Mouse (Mus musculus) midbrain, embryonic 15.5 days (tissue): Measurements from ENCODE around the gene Myo16. TPM values are rescaled to one million over a fixed set of nuclear protein-coding genes. Genes with fewer than 3 reads are reported as not detected.

Experiments
- ATAC-seq: fragments of 200-750 bp; cut with Nextera tagmentation; replicated peaks from 2 replicates; pipeline ENCODE4 v1.8.0; 2017; ENCODE audit warnings: moderate TSS enrichment
- H3K27ac ChIP-seq: fragments of 300-500 bp; sonication (generic); 2 replicates; pipeline ENCODE4 v1.5.1; 2015; ENCODE audit warnings: mild to moderate bottlenecking, inconsistent platforms
- H3K27me3 ChIP-seq: fragments of 300-500 bp; sonication (generic); replicated peaks from 2 replicates; pipeline ENCODE4 v1.6.1; 2015; ENCODE audit warnings: inconsistent platforms
- H3K36me3 ChIP-seq: fragments of 300-500 bp; sonication (generic); replicated peaks from 2 replicates; pipeline ENCODE4 v1.6.1; 2015; ENCODE audit warnings: inconsistent platforms
- H3K4me1 ChIP-seq: fragments of 300-500 bp; sonication (generic); 2 replicates; pipeline ENCODE4 v1.6.1; 2015; ENCODE audit warnings: inconsistent platforms
- H3K4me2 ChIP-seq: fragments of 300-500 bp; sonication (generic); 2 replicates; pipeline ENCODE4 v1.6.1; 2015; ENCODE audit warnings: inconsistent platforms, mild to moderate bottlenecking, moderate library complexity
- H3K4me3 ChIP-seq: fragments of 300-500 bp; sonication (generic); 2 replicates; pipeline ENCODE4 v1.5.1; 2015; ENCODE audit warnings: mild to moderate bottlenecking, inconsistent platforms
- H3K9ac ChIP-seq: fragments of 300-500 bp; sonication (generic); 2 replicates; pipeline ENCODE4 v1.6.1; 2015; ENCODE audit warnings: mild to moderate bottlenecking, inconsistent platforms
- H3K9me3 ChIP-seq: fragments of 300-500 bp; sonication (generic); 2 replicates; pipeline ENCODE4 v1.6.1; 2016; ENCODE audit warnings: inconsistent platforms
- WGBS: fragments of 180-500 bp; shearing (Covaris S2); methylation state at CpG from one replicate; pipeline ENCODE4 v1.1.7; 2015; ENCODE audit warnings: mixed read lengths; 5-methylcytosine and 5-hydroxymethylcytosine counted together
- polyA plus RNA-seq: library from polyadenylated mRNA; unstranded; fragments of >200 nt; fragmentation: Nextera tagmentation; extraction: Ambion mirVana; gene quantifications from 2 replicates; pipeline ENCODE4 v1.2.1, GENCODE M21; 2015

Myo16 gene
- polyA plus RNA-seq, 1 experiment from 2014 or later, result 7.7 TPM

DNA sequence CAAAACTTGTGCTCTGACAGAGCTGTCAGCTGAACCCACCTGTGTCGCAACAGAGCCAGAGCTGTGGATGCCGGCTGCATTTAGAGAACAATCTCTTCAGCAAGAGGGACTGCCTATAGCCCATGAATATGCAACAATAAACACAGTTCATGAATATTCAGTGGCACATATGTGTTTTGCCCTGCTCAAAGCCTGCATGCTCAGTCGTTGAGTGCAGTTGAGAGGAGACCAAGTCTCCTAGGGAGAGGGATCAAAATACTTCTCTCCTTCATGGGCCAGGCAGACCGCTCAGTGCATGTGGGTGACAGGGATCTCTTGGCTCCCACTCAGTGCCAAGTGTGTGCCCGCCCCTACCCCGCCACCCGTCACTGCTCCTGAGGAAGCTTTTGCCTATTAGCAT lies 265.3 kb downstream of the Myo16 start:
- WGBS, result 29% methylated on average over 7 of the region's 7 CpGs
- no peak; the same call in 1 of the 2 replicates for ATAC-seq
- Histone ChIP-seq H3K4me2 (no peak overlapping the region), H3K4me3 (no peak overlapping the region), H3K27ac (0 out of 2 replicates have a peak overlapping the region, but pooled peaks have one; percentile 26), H3K4me1 (peaks cover 13% of the 10 kb centered on the region; the same call in 1 of the 2 replicates), H3K9me3 (no peaks in the 10 kb centered on the region), H3K36me3 (no peaks in the 10 kb centered on the region), H3K9ac (no peak overlapping the region), H3K27me3 (no peaks in the 10 kb centered on the region)

DNA sequence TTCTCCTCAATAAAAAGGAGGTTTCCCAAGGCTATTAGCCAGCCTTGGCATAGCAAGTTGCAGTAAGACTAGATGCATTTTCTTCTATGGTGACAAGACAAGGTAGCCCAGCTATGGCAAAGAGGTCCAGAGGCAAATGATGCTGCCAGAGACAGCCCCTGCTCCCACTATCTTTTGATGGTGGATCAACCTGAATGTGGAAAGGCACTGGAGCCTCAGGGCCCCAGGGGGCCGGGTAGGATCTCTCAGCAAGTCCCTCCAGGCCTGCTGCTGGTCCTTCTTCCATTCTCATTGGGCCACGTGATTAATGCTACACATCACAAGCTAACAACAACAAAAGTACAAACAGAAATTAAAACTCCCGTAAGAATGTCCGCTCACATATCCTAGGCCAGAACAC lies 266.0 kb downstream of the Myo16 start:
- Histone ChIP-seq H3K27me3 (no peaks in the 10 kb centered on the region), H3K4me2 (no peak overlapping the region), H3K9me3 (no peaks in the 10 kb centered on the region), H3K27ac (no peak overlapping the region), H3K4me1 (peaks cover 5% of the 10 kb centered on the region; the same call in 1 of the 2 replicates), H3K4me3 (no peak overlapping the region), H3K9ac (no peak overlapping the region), H3K36me3 (no peaks in the 10 kb centered on the region)
- ATAC-seq, result no peak
- 81% methylated on average over 4 of the region's 4 CpGs for WGBS

DNA sequence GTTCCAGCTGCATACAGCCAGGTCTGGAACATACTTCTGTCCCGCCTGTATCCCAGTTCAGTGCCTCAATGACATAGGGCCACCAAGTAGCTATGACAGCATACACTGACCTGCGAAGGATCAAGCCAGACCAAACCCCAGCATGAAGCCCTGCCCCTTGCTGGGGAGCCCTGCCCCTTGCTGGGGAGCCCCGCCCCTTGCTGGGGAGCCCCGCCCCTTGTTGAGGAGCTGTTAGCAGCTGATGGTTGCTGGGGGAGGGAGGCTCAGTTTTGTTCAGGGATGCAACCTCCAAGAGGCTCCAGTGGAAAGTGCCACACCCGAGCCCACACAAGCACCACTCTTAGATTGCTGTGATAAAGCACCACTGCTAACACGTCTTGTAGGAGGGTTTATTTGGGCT lies 266.8 kb downstream of the Myo16 start:
- whole genome bisulfite sequencing, result 80% methylated on average over 6 of the region's 6 CpGs
- ATAC-seq, result no peak
- Histone ChIP-seq H3K27ac (no peak overlapping the region), H3K4me3 (no peak overlapping the region), H3K4me1 (peaks cover 5% of the 10 kb centered on the region; the same call in 1 of the 2 replicates), H3K9me3 (no peaks in the 10 kb centered on the region), H3K36me3 (no peaks in the 10 kb centered on the region), H3K9ac (no peak overlapping the region), H3K27me3 (no peaks in the 10 kb centered on the region), H3K4me2 (no peak overlapping the region)

DNA sequence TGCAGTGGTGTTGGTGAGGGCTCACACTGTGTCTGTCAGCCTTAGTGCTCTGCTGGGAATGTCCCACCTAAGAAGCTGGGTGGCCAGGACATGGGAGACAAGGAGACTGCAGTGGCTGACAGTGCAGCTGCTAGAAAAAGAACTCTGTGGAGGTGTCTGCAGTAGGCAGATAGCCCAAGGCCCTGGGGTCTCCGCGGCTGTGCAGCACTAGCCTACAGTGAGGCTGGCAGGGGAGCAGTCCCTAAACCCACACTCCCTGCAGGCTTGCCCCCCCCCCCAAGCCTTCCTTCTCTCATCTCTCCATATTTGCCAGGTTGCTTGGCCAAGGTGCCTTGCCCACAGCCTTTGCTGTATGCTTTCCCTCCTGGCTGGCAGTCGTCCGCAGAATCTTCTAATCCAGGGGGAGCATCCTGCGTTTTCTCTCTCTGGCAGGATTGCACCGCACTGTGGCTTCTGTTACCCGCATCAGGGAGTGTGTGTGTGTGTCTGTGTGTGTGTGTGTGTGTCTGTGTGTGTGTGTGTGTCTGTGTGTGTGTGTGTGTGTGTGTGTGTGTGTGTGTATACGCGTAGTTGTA lies 267.9 kb downstream of the Myo16 start:
- WGBS, result 78% methylated on average over 9 of the region's 9 CpGs
- H3K9ac ChIP-seq, result no peak overlapping the region

DNA sequence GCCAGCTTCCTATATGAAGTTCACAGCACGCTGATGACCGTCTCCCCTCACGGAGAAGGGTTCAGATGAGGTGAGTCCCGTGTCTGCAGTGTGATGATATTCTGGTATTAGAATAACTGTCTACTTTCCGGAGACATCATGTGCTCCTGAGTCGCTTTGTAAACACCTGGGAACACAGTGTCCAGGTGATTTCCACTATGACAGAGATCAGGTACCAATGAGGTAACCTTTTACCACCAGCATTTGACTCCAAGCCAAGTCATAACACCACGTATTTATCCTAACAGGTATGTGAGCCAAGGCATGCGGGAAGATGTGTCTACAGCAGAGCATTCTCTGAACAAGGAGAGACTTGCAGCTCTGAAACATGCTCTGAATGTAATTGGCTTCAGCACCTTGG lies 281.8 kb downstream of the Myo16 start:
- Histone ChIP-seq H3K4me2 (no peak overlapping the region), H3K4me3 (no peak overlapping the region), H3K4me1 (peaks cover 7% of the 10 kb centered on the region), H3K9ac (no peak overlapping the region), H3K9me3 (no peaks in the 10 kb centered on the region), H3K36me3 (no peaks in the 10 kb centered on the region), H3K27ac (no peak overlapping the region), H3K27me3 (no peaks in the 10 kb centered on the region)
- 89% methylated on average over 8 of the region's 8 CpGs for WGBS
- no peak for ATAC-seq

More for the DNA sequence above, 267.9 kb downstream of the Myo16 start:
- no peaks in the 10 kb centered on the region for H3K36me3 ChIP-seq
- peaks cover 5% of the 10 kb centered on the region; the same call in 1 of the 2 replicates for H3K4me1 ChIP-seq
- H3K4me2 ChIP-seq, result no peak overlapping the region
- no peak overlapping the region for H3K27ac ChIP-seq
- no peaks in the 10 kb centered on the region for H3K9me3 ChIP-seq
- H3K4me3 ChIP-seq, result no peak overlapping the region
- no peak for ATAC-seq
- no peaks in the 10 kb centered on the region for H3K27me3 ChIP-seq

DNA sequence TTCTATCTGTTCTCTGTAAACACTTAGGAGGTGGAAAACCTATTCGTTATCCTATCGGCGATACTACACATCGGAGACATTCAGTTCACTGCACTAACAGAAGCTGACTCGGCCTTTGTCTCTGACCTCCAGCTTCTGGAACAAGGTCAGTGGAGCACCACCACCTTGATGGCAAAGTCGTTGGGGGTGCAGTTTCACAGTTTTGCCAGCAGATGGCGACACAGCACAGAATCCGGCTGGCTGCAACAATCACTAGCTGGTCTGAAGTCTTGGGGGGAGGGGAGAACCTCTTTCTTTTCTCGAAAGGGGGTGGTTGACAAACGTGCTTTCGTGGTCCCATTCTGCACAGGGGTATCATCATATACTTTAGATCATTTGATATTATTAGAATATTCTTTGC lies 285.1 kb downstream of the Myo16 start:
- Histone ChIP-seq H3K4me2 (no peak overlapping the region), H3K27ac (no peak overlapping the region), H3K27me3 (no peaks in the 10 kb centered on the region), H3K4me1 (peaks cover 7% of the 10 kb centered on the region), H3K9ac (no peak overlapping the region), H3K4me3 (no peak overlapping the region), H3K36me3 (no peaks in the 10 kb centered on the region), H3K9me3 (no peaks in the 10 kb centered on the region)
- peak; percentile 41; the same call in 1 of the 2 replicates for ATAC-seq
- 16% methylated on average over 11 of the region's 11 CpGs for WGBS

DNA sequence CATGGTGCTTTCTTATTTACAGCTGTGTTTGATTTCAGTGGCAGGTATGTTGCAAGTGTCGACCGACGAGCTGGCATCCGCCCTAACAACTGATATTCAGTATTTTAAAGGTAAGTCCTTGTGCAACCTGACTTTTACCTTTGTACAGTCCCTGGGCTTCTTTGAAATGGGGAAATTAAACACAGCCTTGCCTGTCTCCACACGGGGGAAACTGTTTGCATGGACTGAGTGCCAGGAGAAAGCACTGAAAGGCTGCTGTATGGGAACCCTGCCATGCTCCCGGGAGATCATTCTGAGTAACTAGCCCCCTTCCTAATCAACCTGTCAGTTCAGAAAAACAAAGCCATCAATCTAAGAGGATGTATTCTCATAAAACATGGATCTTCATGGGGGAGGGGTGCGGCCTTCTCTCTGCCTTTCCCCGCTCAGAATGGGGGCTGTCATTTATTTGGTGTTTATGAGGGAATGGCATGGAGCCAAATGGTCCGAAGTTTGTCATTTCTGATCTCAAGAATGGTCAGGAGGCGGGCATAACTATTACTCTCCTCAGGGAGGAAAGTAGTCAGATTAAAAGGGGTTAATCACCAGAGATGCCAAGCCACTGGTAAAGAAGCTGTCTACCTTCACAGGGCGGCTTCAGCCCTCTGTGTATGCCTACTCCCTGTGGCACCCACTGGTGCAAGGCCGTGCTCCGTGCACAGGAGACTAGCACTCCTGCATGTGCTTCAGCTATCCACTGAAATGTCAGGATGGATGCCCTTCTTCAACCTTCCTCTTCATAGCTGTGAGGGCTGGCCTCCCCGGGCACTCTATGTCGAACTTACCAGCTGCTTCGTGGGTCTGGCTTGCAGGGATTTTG lies 286.1 kb downstream of the Myo16 start:
- Histone ChIP-seq H3K4me1 (peaks cover 7% of the 10 kb centered on the region), H3K27me3 (no peaks in the 10 kb centered on the region), H3K4me3 (no peak overlapping the region), H3K27ac (no peak overlapping the region), H3K9ac (no peak overlapping the region), H3K36me3 (no peaks in the 10 kb centered on the region), H3K4me2 (no peak overlapping the region), H3K9me3 (no peaks in the 10 kb centered on the region)
- 67% methylated on average over 16 of the region's 16 CpGs for WGBS
- no peak for ATAC-seq

DNA sequence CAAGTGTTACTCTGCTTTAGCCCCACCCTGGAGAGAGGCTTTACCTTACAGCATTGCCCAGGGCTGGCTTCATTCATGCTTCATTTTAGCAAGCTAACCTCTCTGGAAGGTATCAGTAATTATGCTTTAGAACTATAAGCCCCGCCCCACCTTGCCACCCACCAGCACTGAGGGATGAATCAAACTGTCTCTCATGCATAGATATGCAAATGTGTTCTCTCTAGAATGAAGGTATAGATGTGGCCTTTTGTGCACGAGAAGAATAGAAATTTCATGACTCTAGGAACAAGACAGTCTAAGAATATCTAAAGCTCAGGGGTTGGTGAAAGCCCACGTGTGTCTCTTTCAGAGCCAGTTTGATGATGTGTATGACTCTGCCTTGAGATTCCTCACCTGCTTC lies 288.9 kb downstream of the Myo16 start:
- Histone ChIP-seq H3K9ac (no peak overlapping the region), H3K4me1 (peaks cover 7% of the 10 kb centered on the region), H3K4me2 (no peak overlapping the region), H3K36me3 (no peaks in the 10 kb centered on the region), H3K9me3 (no peaks in the 10 kb centered on the region), H3K27me3 (no peaks in the 10 kb centered on the region), H3K27ac (no peak overlapping the region), H3K4me3 (no peak overlapping the region)
- WGBS, result 37% methylated on average over 3 of the region's 3 CpGs
- no peak for ATAC-seq

DNA sequence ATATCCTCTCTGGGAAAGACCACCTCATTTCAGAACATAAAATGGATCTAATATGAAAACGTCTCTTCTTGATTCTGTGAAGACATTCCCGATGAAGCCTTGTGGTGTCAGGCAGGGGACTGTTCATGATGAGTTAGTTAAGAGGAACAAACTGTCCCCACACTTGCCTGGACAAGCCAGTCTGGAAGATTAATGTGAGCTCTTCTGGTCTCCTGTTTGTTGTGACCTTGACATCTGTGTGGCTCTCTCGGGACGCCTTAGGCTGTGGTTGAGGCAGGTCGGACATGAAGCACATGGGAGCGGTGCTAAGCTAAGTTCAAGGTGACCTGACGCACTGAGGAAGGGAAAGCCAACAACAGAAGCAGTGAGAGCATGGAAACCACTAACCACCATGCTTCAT lies 291.3 kb downstream of the Myo16 start:
- Histone ChIP-seq H3K9ac (no peak overlapping the region), H3K4me2 (no peak overlapping the region), H3K4me3 (no peak overlapping the region), H3K4me1 (peaks cover 1% of the 10 kb centered on the region; the same call in 1 of the 2 replicates), H3K36me3 (no peaks in the 10 kb centered on the region), H3K27ac (no peak overlapping the region), H3K9me3 (no peaks in the 10 kb centered on the region), H3K27me3 (no peaks in the 10 kb centered on the region)
- no peak for ATAC-seq
- 94% methylated on average over 7 of the region's 7 CpGs for WGBS

DNA sequence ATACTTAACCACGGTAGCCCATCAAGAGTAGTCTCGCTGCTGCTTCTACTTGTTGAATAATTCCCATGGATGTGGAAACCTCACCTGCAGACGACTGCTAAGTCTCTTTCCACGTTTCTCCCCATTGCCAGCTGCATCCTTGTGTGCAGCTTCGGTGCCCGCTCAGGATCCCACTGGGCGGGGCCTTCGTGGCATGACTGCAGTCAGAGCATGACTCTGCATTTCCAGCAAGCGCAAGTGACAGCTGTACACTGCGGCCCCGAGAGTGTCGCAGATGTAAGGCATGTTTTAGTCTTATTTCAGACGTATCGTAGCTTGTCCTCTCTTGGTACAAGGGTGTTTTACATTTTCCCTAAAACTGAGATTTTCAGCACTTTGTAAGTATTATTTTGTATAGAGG lies 294.8 kb downstream of the Myo16 start:
- H3K4me3 ChIP-seq, result no peak overlapping the region
- no peak overlapping the region for H3K9ac ChIP-seq
- H3K9me3 ChIP-seq, result no peaks in the 10 kb centered on the region
- H3K4me1 ChIP-seq, result peaks cover 10% of the 10 kb centered on the region
- no peak overlapping the region for H3K4me2 ChIP-seq
- 82% methylated on average over 14 of the region's 14 CpGs for WGBS
- H3K36me3 ChIP-seq, result no peaks in the 10 kb centered on the region
- no peak overlapping the region for H3K27ac ChIP-seq
- no peak for ATAC-seq
- H3K27me3 ChIP-seq, result no peaks in the 10 kb centered on the region

DNA sequence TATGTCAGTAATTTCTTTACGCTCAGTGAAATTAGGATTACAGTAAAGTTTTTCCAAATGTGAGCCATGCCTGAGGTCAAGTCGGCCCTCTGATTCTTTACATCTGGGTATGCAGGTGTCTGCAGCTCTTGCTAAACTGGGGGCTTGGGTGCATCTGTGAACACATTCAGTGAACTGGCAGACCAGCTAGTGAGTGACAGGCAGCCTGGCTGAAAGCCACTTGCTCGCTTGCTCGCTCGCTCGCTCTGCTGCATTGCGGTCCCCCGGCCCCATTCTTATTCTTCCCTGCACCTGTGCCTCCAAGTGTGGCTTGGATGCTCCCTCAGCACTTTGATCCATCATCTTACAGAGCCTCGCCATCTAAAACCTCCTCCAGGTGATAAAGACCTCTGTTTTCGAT lies 299.3 kb downstream of the Myo16 start:
- WGBS, result 45% methylated on average over 10 of the region's 10 CpGs
- ATAC-seq, result no peak
- Histone ChIP-seq H3K27ac (no peak overlapping the region), H3K4me1 (peaks cover 10% of the 10 kb centered on the region), H3K36me3 (no peaks in the 10 kb centered on the region), H3K4me3 (no peak overlapping the region), H3K9ac (no peak overlapping the region), H3K9me3 (no peaks in the 10 kb centered on the region), H3K27me3 (no peaks in the 10 kb centered on the region), H3K4me2 (no peak overlapping the region)

DNA sequence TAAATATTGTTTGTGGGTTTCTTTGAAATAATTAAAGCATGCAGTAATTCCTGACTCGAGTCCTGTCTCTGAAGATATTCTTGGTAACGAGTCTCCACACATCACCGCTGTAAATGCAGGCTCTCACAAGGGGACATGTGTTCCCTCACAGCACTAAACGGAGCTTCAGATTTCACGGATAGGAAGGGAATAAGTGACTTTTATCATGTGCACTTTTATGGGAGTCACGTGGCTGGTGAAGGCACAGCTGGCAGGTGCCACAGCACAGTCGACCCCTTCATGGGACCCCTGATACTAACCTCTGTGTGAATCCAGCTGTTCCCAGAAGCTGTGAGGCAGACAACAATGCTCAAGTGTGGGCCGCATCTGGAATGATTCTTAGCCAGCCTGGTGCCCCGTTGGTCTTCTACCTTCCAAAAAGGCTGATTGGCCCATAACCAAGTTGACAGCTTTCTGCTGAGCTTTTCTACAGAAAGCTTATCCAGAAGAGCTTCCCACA lies 304.5 kb downstream of the Myo16 start:
- peaks cover 4% of the 10 kb centered on the region for H3K4me1 ChIP-seq
- no peaks in the 10 kb centered on the region for H3K9me3 ChIP-seq
- WGBS, result 75% methylated on average over 9 of the region's 9 CpGs
- H3K27ac ChIP-seq, result no peak overlapping the region
- no peak overlapping the region for H3K4me3 ChIP-seq
- H3K36me3 ChIP-seq, result no peaks in the 10 kb centered on the region
- no peak overlapping the region for H3K4me2 ChIP-seq
- ATAC-seq, result no peak
- no peaks in the 10 kb centered on the region for H3K27me3 ChIP-seq
- no peak overlapping the region for H3K9ac ChIP-seq
